In genomic region chr15:96293444-96293843, GRCm38 (mm10) we compare ENCODE assay signal across 18 mouse cellular contexts.
"Had no signal": no experiment of that assay in that cellular context is flagged by ENCODE, and none has a peak within 500 bp of the region (broad histone marks: within the 10 kb centered on the region; RNA-seq: fewer than 3 reads in every experiment).

No protein-coding gene starts in this region.

- H3K9me3 ChIP-seq: intestine, embryonic 15.5 days; kidney, embryonic 15.5 days; megakaryocyte, embryonic 14.5 days had no signal

- H3K9ac ChIP-seq: intestine, embryonic 15.5 days; kidney, embryonic 15.5 days had no signal

- H3K36me3 ChIP-seq: intestine, embryonic 15.5 days had no signal

- H3K4me2 ChIP-seq: intestine, embryonic 15.5 days; kidney, embryonic 15.5 days; midbrain, embryonic 11.5 days had no signal

- ATAC-seq: intestine, embryonic 15.5 days had no signal

- H3K4me3 ChIP-seq: intestine, embryonic 15.5 days; kidney, embryonic 15.5 days; left cerebral cortex, adult 2 months; megakaryocyte, embryonic 14.5 days had no signal

- H3K27me3 ChIP-seq: intestine, embryonic 15.5 days; kidney, embryonic 15.5 days; megakaryocyte, embryonic 14.5 days had no signal

- DNase-seq: kidney, adult 11 months; kidney, adult 8-10 months; kidney, postnatal 10 days; kidney, postnatal 36 days; layer of hippocampus, postnatal 36 days; lung, adult 2 months; midbrain, embryonic 14.5 days; right cerebral cortex, postnatal 14 days; right cerebral cortex, postnatal 4 days; thymus, adult 2 months; thymus, postnatal 25 days had no signal

- H3K27ac ChIP-seq: intestine, embryonic 15.5 days; kidney, embryonic 15.5 days; left cerebral cortex, adult 2 months; macrophage; stomach, postnatal 0 days had no signal
